Comparison of ENCODE assay signal across 19 mouse cellular contexts in genomic region chr12:46634771-46635124, GRCm38 (mm10).
A peak's percentile ranks its signal among the peaks of the same experiment; 100 is the strongest.
DNase-seq lines count a peak whose midpoint lies in the region; ATAC-seq and TF ChIP-seq lines count a peak whose summit lies in the region.
"Had no signal": no experiment of that assay in that cellular context is flagged by ENCODE, and none has a peak within 500 bp of the region (broad histone marks: within the 10 kb centered on the region; RNA-seq: fewer than 3 reads in every experiment).

No protein-coding gene starts in this region.

- H3K4me2 ChIP-seq in hindbrain, embryonic 13.5 days: no peak overlapping the region
- H3K4me2 ChIP-seq in hindbrain, postnatal 0 days (ENCODE audit: low read depth, low read length): no peak overlapping the region
- H3K4me2 ChIP-seq in midbrain, embryonic 12.5 days (replicated peaks): no peak overlapping the region
- no peak overlapping the region for H3K4me2 ChIP-seq in midbrain, embryonic 13.5 days (replicated peaks)
- H3K4me2 ChIP-seq: forebrain, embryonic 13.5 days; liver, embryonic 12.5 days; neural tube, embryonic 12.5 days had no signal

- no peak for DNase-seq in hindbrain, postnatal 0 days (ENCODE audit: low spot score)
- DNase-seq in midbrain, embryonic 10.5 days (ENCODE audit: low spot score): no peak
- DNase-seq in adrenal gland, postnatal 14 days: no peak
- DNase-seq: gastrocnemius, adult 2 months; liver, postnatal 0 days; lung, postnatal 4 days; thymus, adult 2 months; thymus, postnatal 36 days had no signal

- 0 out of 2 replicates have a peak, but pooled peaks cover 3% of the 10 kb centered on the region for H3K27me3 ChIP-seq in hindbrain, embryonic 13.5 days
- H3K27me3 ChIP-seq in hindbrain, postnatal 0 days (ENCODE audit: insufficient read depth, low read length): no peaks in the 10 kb centered on the region
- no peaks in the 10 kb centered on the region for H3K27me3 ChIP-seq in midbrain, embryonic 12.5 days
- H3K27me3 ChIP-seq in midbrain, embryonic 10.5 days (ENCODE audit: low read depth, poor library complexity, severe bottlenecking): no peaks in the 10 kb centered on the region
- H3K27me3 ChIP-seq in midbrain, embryonic 13.5 days: no peaks in the 10 kb centered on the region
- H3K27me3 ChIP-seq: liver, embryonic 12.5 days; neural tube, embryonic 12.5 days had no signal

- H3K4me3 ChIP-seq in hindbrain, embryonic 13.5 days: no peak overlapping the region
- no peak overlapping the region for H3K4me3 ChIP-seq in hindbrain, postnatal 0 days (ENCODE audit: low read length)
- no peak overlapping the region for H3K4me3 ChIP-seq in midbrain, embryonic 12.5 days
- H3K4me3 ChIP-seq in midbrain, embryonic 10.5 days: no peak overlapping the region
- no peak overlapping the region for H3K4me3 ChIP-seq in midbrain, embryonic 13.5 days (replicated peaks)
- H3K4me3 ChIP-seq: forebrain, embryonic 13.5 days; gastrocnemius, adult 2 months; hindbrain, embryonic 10.5 days; liver, embryonic 12.5 days; myocyte; neural tube, embryonic 12.5 days had no signal

- no peak overlapping the region for H3K9ac ChIP-seq in hindbrain, embryonic 13.5 days
- H3K9ac ChIP-seq in hindbrain, postnatal 0 days (replicated peaks; ENCODE audit: low read length): no peak overlapping the region
- no peak overlapping the region for H3K9ac ChIP-seq in midbrain, embryonic 12.5 days (replicated peaks)
- H3K9ac ChIP-seq in midbrain, embryonic 13.5 days (replicated peaks): no peak overlapping the region
- H3K9ac ChIP-seq: forebrain, embryonic 13.5 days; liver, embryonic 12.5 days; liver, postnatal 0 days; neural tube, embryonic 12.5 days had no signal

- 32% methylated on average over 1 of the region's 1 CpGs for WGBS in hindbrain, embryonic 13.5 days
- WGBS in hindbrain, postnatal 0 days: 32% methylated on average over 1 of the region's 1 CpGs
- 35% methylated on average over 1 of the region's 1 CpGs for WGBS in midbrain, embryonic 12.5 days
- WGBS in midbrain, embryonic 10.5 days: 40% methylated on average over 1 of the region's 1 CpGs
- WGBS in midbrain, embryonic 13.5 days: 32% methylated on average over 1 of the region's 1 CpGs

- ATAC-seq in hindbrain, embryonic 13.5 days (ENCODE audit: low FRiP score): no peak; the same call in 1 of the 2 replicates
- ATAC-seq in hindbrain, postnatal 0 days: no peak
- ATAC-seq in midbrain, embryonic 12.5 days (ENCODE audit: low FRiP score, low read depth): no peak
- ATAC-seq in midbrain, embryonic 13.5 days: no peak; the same call in 1 of the 2 replicates
- ATAC-seq in megakaryocyte-erythroid progenitor cell, adult 5-6 weeks (replicated peaks; ENCODE audit: low FRiP score, low TSS enrichment, poor library complexity, severe bottlenecking): no peak
- ATAC-seq: activated CD4-positive, CD25-positive, alpha-beta regulatory T cell, adult 4 months; intestine, postnatal 0 days; liver, embryonic 12.5 days; liver, postnatal 0 days had no signal

- H3K27ac ChIP-seq in hindbrain, embryonic 13.5 days: 0 out of 2 replicates have a peak overlapping the region, but pooled peaks have one; percentile 18
- no peak overlapping the region for H3K27ac ChIP-seq in hindbrain, postnatal 0 days
- peak overlapping the region; percentile 32 for H3K27ac ChIP-seq in midbrain, embryonic 12.5 days (replicated peaks)
- no peak overlapping the region; the same call in 1 of the 2 replicates for H3K27ac ChIP-seq in midbrain, embryonic 10.5 days (replicated peaks)
- H3K27ac ChIP-seq in midbrain, embryonic 13.5 days: peak overlapping the region; percentile 74
- H3K27ac ChIP-seq: forebrain, embryonic 13.5 days; gastrocnemius, adult 2 months; hindbrain, embryonic 10.5 days; liver, embryonic 12.5 days; neural tube, embryonic 12.5 days had no signal

- no peaks in the 10 kb centered on the region for H3K36me3 ChIP-seq in hindbrain, embryonic 13.5 days
- no peaks in the 10 kb centered on the region for H3K36me3 ChIP-seq in hindbrain, postnatal 0 days (ENCODE audit: insufficient read depth, low read length)
- no peaks in the 10 kb centered on the region for H3K36me3 ChIP-seq in midbrain, embryonic 12.5 days
- no peaks in the 10 kb centered on the region for H3K36me3 ChIP-seq in midbrain, embryonic 10.5 days
- no peaks in the 10 kb centered on the region for H3K36me3 ChIP-seq in midbrain, embryonic 13.5 days
- H3K36me3 ChIP-seq: hindbrain, embryonic 10.5 days; liver, embryonic 12.5 days; neural tube, embryonic 12.5 days had no signal

- peaks cover 18% of the 10 kb centered on the region for H3K4me1 ChIP-seq in hindbrain, embryonic 13.5 days (replicated peaks)
- H3K4me1 ChIP-seq in hindbrain, postnatal 0 days (ENCODE audit: insufficient read depth, low read length): no peaks in the 10 kb centered on the region
- H3K4me1 ChIP-seq in midbrain, embryonic 12.5 days: peaks cover 12% of the 10 kb centered on the region
- H3K4me1 ChIP-seq in midbrain, embryonic 10.5 days: peaks cover 24% of the 10 kb centered on the region
- peaks cover 28% of the 10 kb centered on the region for H3K4me1 ChIP-seq in midbrain, embryonic 13.5 days (replicated peaks)
- H3K4me1 ChIP-seq: liver, embryonic 12.5 days; neural tube, embryonic 12.5 days had no signal

- H3K9me3 ChIP-seq in hindbrain, embryonic 13.5 days: no peaks in the 10 kb centered on the region
- no peaks in the 10 kb centered on the region for H3K9me3 ChIP-seq in hindbrain, postnatal 0 days (ENCODE audit: low read length)
- H3K9me3 ChIP-seq in midbrain, embryonic 12.5 days: no peaks in the 10 kb centered on the region
- no peaks in the 10 kb centered on the region for H3K9me3 ChIP-seq in midbrain, embryonic 10.5 days (replicated peaks)
- no peaks in the 10 kb centered on the region for H3K9me3 ChIP-seq in midbrain, embryonic 13.5 days
- H3K9me3 ChIP-seq: forebrain, embryonic 13.5 days; hindbrain, embryonic 10.5 days; liver, embryonic 12.5 days; neural tube, embryonic 12.5 days had no signal

- no peak for TF ChIP-seq CTCF in hindbrain, postnatal 0 days (IDR thresholded peaks at IDR 0.05; ENCODE audit: low read depth)

Comparison
In these comparisons a context has a peak if more than half of its experiments do, and no peak if none do; other contexts are left out.
1. H3K27ac ChIP-seq: peak in hindbrain, embryonic 13.5 days (single experiment), midbrain, embryonic 12.5 days (single experiment) and midbrain, embryonic 13.5 days (single experiment); none in hindbrain, postnatal 0 days (single experiment) and midbrain, embryonic 10.5 days (single experiment).